Mouse (Mus musculus): ENCODE data around the gene Gpc5.

DNA sequence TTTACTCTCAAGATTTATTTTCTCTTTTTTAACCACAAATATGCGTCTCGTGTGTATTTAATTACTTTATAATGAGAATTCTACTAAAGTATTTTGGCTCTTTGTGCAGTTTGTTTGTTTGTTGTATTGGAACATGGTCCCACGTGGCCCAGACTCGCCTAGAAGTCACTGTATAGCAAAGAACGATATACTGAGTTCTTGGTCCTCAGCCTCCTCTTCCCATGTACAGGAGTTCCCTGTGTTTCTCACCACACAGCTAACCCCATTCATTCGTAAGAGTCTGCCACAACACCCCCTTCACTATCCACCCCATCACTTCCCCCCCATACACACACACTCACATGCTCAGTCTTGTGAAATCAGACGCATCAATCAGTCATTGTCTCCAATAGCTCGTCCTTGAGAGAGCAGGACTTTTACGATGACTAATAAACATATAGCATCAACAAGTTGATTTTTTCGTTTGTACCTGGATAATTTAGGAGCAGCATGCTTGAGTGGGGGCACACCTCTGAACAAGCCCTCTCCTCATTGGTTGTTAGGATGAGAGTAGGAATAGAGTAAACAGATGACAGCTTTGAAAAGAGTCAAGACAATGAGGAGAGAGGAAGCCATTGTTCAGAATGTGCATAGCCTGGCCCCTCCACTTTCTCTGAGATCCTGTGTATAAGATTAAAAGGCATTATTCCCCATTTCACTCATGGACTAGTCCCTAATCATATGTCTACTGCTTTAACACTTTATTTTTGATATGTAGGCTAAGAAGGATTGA lies 740.0 kb downstream of the Gpc5 start:
- TF ChIP-seq GATA1 (IDR thresholded peaks at IDR 0.05; ENCODE audit: low read length) = no peak
- TF ChIP-seq TAL1 (IDR thresholded peaks at IDR 0.05; ENCODE audit: low read length) = no peak
